Mouse (Mus musculus): ENCODE results near the gene Ddit4. TPM values are rescaled to one million over a fixed set of nuclear protein-coding genes. Genes with fewer than 3 reads are reported as not detected.

The Ddit4 gene
- total RNA-seq, 2 experiments from 2014 or later, result 18.6 to 18.7 TPM

DNA sequence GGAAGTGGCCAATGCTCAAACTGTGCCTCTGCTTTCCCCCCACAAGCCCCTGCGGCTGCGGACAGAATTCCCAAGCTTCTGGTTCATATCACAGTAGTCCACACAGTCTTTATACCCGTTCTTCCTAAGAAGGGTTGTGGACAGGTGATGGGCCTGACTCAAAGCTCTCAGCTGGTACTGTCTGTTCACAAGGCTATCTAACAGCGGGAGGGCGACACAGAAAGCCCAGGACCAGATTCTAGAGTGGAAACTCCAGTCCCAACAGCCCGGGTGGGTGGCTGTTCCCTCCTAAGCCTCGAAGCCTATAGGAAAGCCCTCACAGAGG is 31.2 kb downstream of the Ddit4 start:
- DNase-seq (ENCODE audit: low spot score in 2 of 2), result no peak

DNA sequence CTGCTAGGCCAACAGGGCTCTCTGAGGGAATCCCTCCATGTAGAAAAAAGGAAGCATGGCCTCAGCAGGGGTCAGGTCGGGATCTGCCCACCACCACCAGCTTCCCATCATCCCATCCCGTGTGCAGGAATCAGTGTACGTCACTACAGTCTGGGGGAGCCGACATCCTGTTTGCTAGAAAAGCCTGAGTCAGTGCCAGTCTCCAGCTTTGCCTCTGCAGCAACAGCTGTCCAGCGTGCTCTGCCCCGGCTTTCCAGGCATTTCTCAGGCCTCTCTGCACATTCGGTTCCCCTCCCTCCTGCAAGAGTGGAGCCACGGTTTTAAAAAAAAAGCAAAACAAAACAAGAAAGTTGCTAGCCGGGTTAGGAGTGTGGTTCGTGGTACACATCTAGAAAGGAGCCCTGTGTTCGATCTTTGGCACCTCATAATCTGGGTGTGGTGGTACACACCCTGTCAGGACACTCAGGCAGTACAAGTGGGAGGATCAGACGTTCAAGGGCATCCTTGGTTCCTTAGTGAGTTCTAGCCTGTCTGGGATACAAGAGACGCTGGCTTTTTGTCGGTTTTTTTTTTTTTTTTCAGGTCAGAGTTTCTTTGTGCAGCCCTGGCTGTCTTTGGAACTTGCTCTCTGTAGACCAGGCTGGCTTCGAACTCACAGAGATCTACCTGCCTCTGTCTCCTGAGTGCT is 32.0 kb downstream of the Ddit4 start:
- peak in 1 of 2 experiments; percentile 55 for DNase-seq (ENCODE audit: low spot score in 2 of 2)

DNA sequence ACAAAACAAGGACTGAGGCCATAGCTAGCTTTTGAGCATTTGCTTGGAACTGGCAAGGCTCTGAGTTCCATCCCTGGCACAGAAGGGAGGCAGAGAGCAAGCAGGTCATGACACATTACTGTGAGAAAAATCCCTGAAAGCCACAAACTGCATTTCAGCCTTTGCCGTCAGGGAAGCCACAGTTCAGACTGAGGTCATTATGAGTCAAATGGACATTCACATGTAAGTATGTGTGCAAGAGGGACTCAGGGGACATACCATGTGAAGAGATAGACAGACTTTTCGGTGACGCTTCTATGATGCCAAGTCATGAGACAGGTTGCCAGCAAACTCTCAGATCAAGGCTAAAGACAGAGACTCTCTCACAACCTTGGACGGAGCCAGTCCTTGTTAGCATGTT is 33.5 kb downstream of the Ddit4 start:
- DNase-seq (ENCODE audit: low spot score in 2 of 2), result no peak

DNA sequence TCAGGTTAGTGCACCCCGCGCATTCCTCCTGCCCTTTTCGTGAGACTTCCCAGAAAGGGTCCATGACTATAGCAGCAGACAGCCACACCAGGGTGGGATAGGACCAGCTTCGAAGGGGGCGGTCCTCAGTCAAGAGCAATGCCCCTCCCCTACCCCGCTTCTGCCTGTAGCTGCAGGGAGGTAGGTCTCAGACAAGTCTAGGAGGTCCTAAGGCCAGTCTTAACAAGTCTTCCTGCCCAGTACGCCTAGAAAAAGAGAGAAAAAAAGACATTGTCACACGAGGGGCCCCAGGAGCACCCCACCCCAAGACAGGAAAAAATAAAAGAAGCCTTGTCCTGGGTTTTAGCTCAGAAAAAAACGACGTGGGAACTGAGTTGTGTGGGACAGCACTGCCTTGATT is 35.0 kb downstream of the Ddit4 start:
- peak in 1 of 2 experiments; percentile 27 for DNase-seq (ENCODE audit: low spot score in 2 of 2)

DNA sequence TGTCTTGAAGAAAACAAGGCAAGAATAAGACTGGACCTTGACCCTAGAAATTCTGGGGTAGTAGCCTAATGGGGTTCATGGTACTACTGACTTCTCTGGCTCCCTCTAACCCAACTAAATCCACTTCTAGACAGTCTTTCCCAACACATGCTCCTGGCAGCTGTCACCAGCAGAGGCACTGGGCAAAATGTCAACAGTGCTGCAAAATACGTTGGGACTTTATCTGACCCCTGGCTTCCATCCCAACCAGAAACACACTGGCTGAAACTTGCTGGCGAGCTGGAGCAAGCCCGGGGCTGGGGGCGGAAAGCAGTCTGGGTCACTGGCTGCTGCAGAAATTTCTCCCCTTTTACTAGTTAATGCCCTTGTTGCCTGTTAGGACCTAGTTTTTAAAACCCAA is 35.5 kb downstream of the Ddit4 start:
- peak in 1 of 2 experiments; percentile 84 for DNase-seq (ENCODE audit: low spot score in 2 of 2)

DNA sequence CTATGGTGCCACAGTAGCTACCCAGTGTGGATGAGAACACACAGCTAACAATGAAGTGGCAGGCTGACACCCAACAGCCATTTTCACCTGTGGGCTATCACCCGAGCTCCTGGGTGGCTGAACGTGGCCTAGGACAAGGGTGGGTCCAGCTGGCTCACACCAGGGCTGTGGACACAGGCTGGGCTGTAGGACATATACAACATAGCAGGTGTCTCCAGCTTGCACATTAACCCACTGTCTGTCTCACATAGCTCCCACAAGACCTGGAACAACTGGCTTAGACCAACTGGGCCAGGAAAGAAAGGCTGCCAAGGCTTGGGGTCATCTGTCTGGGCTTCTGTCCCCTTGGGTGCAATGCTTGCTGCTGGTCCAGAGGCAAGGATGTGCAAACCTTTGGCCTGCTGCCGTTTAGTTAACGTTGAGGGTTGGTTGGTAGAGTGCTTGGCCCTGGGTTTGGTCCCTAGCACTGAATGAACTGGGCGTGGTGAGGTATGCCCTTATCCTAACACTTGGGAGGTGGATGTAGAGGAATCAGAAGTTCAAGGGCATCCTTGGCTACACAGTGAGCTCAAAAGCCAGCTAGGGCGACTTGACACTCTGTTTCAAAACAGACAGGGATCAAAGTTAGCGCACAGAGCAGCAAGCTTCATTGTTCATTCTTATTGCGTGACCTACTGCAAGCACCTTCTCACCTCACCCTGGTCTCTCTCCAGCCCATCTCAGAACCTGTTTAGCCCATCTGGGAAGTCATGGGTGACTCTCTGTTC is 36.3 kb downstream of the Ddit4 start:
- peak in 1 of 2 experiments; percentile 58 for DNase-seq (ENCODE audit: low spot score in 2 of 2)

DNA sequence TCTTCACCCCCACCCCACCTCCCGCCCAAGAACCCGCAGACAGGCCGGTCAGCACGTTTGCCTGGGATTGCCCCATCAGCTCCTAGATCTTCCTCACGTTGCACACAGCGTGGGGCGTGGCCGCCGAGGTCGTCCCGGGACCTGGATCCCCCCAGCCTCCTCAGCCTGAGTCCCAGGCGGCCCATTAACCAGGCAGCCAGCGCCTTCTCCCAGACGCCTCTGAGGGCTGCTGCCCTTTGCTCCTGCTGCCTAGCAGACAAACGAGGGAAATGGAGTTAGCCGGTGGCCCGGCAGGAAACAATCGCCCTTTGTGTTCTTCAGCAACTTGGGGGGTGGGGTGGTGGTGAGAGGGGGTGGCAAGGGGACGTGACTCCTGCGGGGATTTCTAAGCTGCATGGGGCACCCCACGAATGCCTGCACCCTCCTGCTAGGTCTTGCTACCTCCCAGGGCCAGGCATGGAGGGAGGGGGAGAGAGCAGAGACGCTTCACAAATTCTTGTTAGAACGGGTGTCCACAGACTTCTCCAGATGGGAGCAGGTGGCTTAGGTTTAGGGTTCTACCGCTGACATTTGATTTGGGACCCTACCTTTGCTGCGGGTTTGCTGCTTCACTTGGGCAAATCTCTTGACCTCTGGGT is 40.0 kb downstream of the Ddit4 start:
- no peak for DNase-seq (ENCODE audit: low spot score in 2 of 2)

DNA sequence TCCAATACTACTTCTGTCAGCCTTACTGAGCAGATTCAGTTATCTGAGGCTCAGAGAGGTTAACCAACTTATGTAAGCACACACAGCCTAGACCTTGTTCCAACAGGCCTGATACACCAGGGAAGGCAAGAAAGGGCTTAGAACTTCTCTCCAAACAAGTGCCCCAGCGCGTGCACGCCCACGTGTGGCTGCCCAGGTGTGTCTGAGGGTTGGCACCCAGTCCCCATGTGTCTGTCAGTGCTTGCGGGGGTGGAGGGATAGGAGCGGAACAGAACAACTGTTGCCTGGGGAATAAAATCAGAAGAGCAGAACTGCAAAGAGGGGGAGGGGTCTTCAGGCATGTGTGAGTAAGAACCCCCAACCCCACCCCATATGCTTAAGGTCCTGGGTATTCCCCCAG is 40.5 kb downstream of the Ddit4 start:
- no peak for DNase-seq (ENCODE audit: low spot score in 2 of 2)

DNA sequence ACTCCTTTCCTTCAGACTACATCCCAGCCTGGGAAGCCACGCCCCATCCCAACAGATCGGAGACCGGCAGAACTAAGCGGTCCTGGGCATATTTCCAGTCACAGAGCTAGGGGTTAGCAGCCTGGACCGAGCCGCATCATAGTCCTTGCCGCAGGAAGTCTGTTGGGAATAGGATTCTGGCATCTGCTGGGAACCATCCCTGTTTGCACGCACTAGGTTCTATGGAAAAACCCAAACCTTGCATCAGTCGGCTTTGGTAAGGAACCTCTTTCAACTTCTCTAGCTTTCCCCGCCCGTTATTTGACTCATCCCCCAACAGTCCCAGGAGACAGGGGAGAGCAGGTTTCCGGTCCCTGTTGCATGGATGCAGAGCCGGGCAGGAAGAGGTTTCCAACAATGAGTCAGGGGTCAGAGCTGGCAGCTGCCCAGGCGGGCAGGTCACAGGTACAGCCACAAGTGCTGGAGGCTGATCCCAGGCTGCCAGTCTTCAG is 42.2 kb downstream of the Ddit4 start:
- DNase-seq (ENCODE audit: low spot score in 2 of 2), result peak in 1 of 2 experiments; percentile 66

DNA sequence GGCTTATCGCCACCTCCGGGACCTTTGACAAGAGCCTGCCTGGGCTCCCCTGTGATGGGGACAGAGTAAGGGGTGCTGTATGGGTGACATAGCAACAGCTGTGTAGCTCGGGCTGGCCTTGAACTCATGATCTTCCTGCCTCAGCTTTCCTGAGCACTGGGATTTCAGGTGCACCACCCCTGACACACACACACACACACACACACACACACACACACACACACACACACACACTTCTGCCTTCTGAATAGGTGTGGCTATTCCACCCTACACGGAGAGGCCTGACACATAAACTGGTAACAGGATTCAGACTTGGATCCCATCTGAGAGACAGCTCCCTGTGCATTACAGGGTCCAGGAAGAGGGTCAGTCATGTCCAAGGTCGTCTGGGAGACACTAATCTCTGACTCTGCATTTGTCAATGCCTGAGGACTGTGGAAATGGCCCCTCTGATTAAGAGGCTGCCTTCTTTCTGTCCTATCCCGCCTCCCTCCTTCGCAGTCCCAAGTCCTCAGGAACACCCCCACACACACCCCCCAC is 42.8 kb downstream of the Ddit4 start:
- DNase-seq (ENCODE audit: low spot score in 2 of 2), result no peak

DNA sequence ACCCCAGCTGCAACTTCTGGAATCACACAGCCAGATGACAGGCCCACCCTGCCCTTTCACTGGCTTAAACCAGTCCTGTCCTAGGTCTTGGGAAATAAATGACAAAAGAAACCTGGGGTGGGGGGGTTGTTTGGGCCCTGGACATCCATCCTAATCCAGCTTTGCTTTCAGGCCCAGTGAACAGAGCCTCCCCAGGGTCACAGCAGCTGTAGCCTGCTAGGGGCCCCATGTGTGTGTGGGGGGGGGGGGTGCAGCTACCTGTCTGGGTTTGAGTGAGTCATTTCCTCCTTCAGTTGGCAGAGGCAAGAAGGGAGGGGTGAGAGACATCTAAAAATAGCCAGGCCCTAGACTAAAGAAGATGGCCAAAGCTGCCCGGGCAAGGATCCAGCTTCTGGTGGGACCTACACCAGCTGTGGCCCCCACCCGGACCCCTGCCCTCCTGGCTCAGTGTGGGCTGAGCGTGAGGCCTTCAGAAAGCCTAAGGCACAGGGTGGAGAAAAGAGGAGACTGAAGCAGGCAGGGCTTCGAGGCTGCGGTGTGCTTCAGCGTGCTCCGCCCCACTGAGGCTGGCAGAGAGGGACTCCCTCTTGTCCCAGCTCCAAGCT is 43.8 kb downstream of the Ddit4 start:
- no peak for DNase-seq (ENCODE audit: low spot score in 2 of 2)

DNA sequence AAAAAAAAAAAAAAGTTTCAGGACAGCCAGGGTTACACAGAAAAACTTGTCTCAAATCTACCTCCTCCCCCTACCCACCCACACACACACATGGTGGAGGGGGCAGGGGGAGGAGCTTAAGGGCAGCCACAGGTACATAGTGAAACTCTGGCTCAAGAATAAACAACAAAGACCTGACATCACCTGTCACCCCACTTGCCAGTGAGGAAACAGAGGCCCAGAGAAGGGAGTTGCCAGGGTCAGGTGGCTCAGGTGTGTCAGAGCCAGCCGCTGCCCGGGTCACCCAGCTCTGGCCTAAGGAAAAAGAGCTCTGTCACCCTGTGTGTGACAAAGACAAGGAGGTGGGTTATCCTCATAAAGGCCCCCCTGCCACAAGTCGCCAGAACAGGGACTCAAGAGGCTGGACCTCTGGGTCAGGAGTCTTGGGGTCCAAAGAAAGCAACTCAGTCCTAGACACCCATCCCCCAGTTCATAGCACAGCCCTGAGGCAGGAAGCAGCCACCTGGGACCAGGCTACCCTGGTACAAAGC is 44.5 kb downstream of the Ddit4 start:
- DNase-seq (ENCODE audit: low spot score in 2 of 2), result no peak

DNA sequence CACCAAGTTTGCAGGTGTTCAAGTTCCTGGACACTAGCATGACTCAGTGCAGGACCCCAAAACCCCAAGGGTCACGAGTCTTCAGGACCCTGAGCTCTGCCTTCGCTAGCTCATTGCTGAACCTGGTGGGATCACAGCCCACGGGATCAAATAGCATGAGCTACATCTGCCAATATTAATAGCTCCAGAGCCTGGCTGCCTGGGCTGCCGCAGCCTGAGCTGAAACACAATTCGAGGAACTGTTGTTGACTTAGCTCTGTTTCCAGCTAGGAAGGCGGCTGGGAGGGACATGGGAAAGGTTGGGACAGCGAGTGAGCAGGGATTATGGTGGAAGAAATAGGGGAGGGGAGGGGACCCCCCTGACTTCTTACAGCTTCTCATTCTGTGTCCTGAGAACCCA is 48.5 kb downstream of the Ddit4 start:
- DNase-seq (ENCODE audit: low spot score in 2 of 2), result no peak

DNA sequence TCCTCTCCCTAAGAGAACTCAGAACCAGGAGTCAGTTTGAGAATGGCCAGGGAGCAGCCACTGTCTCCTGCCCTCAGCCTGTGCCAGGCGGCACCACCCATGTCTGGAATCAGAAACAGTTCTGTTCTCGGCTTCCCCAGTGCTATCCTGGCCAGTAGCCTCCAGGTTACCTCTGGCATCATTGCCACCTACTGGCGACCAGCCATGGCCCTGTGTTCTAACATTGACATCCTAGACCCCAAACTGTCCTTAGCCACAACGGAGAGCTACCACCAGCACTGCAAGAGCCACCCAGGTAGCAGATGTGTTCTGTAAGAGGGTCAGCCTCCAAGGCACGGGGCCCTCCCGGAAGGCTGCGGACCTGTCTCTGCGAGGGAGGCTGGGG is 49.0 kb downstream of the Ddit4 start:
- DNase-seq (ENCODE audit: low spot score in 2 of 2), result no peak

DNA sequence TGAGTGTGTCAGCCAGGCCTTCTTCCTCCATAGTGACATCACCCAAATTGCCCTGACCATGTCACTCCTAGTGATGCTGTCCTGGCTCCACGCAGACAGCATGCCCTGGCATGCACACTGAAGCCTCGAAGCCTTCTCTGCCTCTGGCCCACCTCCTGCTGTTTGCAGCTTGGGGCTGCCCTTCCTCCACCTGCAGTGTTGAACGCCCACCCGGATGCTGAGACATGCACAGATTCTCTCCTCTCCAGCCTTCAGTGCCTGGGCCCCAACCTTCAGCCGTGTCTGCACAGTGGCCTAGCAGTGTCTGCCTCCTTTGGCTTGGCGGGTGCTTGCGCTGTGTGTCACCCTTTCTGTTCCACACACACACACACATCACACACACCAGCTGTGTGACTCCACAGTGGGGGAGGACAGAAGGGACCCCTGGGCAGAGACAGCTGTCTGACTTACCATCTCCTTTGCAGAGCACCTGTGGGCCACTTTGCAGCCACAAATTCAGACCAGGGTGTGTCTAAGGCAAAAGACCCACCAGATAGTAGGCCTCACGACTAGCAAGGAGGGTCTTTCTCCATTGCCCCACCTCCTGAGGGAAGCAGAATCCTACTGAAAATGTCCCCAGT is 49.5 kb downstream of the Ddit4 start:
- no peak for DNase-seq (ENCODE audit: low spot score in 2 of 2)

DNA sequence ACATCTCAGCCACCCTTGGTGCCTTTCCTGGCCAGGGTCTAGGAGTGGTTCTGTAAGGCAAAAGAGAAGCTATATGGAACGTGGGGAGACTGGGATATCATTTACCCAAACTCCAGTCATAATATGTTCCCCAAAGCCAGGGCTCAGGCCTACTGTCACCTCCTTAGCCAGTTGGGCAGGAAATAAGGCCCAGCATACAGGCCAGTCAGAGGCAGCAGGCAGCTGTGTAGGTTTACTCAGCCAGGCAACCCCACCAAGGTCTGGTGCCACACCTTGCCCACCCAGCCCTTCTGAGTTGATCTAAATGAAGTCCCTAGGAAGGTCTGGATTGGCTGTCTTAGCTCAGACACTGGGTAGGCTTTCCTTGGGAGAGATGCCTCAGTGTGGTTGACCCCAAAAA is 50.2 kb downstream of the Ddit4 start:
- DNase-seq (ENCODE audit: low spot score in 2 of 2), result no peak

DNA sequence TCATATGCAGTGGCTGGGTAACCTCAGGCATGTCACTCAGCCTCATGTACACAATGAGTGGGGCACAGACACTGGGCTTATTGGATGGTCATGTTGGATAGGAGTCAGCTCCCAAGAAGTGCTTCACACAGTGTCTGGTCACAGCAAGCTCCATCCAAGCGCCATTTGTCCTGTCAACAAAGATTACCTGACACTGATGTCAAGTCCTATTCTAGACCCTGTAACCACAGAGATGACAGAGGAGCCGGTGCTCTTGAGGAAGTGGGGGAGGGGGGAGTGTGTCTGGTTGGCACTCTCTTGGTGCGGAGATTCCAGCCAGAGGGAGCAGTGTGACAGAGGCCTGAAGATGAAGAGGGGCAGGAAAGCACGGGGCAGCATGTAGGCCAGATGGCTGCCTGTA is 50.7 kb downstream of the Ddit4 start:
- no peak for DNase-seq (ENCODE audit: low spot score in 2 of 2)

DNA sequence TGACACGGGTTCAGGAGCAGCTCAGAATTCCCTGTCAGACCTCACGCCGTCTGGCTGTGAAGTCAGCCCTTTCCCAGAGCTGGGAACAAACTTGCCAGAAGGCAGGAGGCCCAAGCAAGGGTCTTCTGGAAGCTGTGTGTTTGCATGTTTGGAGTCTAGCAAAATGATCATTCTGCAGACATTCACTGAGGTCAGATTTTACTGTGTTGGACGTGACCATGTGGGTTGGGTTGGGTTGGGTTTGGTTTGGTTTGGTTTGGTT is 51.5 kb downstream of the Ddit4 start:
- DNase-seq (ENCODE audit: low spot score in 2 of 2), result no peak
